Mouse (Mus musculus) T-cell, adult 2 months (primary cell): ENCODE data around the gene Amfr.
A peak's percentile ranks its signal among the peaks of the same experiment; 100 is the strongest.

Experiments
- DNase-seq: peaks from one replicate; pipeline ENCODE4 v3.0.0; 2022; ENCODE audit warnings: low spot score

Amfr gene

GRCm38 (mm10) chr8:94012013-94012951 is at the start of gene Amfr:
Amfr (minus strand) TSS chr8:94012842.
- peak; percentile 68 for DNase-seq

- DNase-seq: peak; percentile 7
Observed at GRCm38 (mm10) chr8:94057157-94057854, 44.7 kb upstream of the Amfr start.

- no peak for DNase-seq
Observed at GRCm38 (mm10) chr8:94052696-94053095, 40.1 kb upstream of the Amfr start.

GRCm38 (mm10) chr8:94047845-94048244 is 35.2 kb upstream of the Amfr start:
- no peak for DNase-seq

- no peak for DNase-seq
Observed at GRCm38 (mm10) chr8:94037806-94038205, 25.2 kb upstream of the Amfr start.

- DNase-seq: peak; percentile 95
Observed at GRCm38 (mm10) chr8:94036944-94037524, 24.4 kb upstream of the Amfr start, which contains the start of the genes Nudt21 and Ogfod1. Nudt21 (minus strand) TSS chr8:94037031. Ogfod1 (plus strand) TSS chr8:94037198.

GRCm38 (mm10) chr8:94036541-94036940 is 23.9 kb upstream of the Amfr start:
- peak; percentile 61 for DNase-seq

- no peak for DNase-seq
Observed at GRCm38 (mm10) chr8:94035200-94035599, 22.6 kb upstream of the Amfr start.

- DNase-seq: no peak
Observed at GRCm38 (mm10) chr8:94033601-94034000, 21.0 kb upstream of the Amfr start.

- no peak for DNase-seq
Observed at GRCm38 (mm10) chr8:94029701-94030100, 17.1 kb upstream of the Amfr start.

GRCm38 (mm10) chr8:94023916-94024315 is 11.3 kb upstream of the Amfr start:
- no peak for DNase-seq

- DNase-seq: no peak
Observed at GRCm38 (mm10) chr8:94013026-94013612, 477 bp upstream of the Amfr start.

GRCm38 (mm10) chr8:94011076-94012012 is 1.3 kb downstream of the Amfr start:
- DNase-seq: no peak

- DNase-seq: no peak
Observed at GRCm38 (mm10) chr8:94010101-94010705, 2.4 kb downstream of the Amfr start.

- no peak for DNase-seq
Observed at GRCm38 (mm10) chr8:94009243-94009845, 3.3 kb downstream of the Amfr start.

GRCm38 (mm10) chr8:94004139-94004538 is 8.5 kb downstream of the Amfr start:
- DNase-seq: no peak

- no peak for DNase-seq
Observed at GRCm38 (mm10) chr8:93998961-93999360, 13.7 kb downstream of the Amfr start.

GRCm38 (mm10) chr8:93989739-93990138 is 22.9 kb downstream of the Amfr start:
- DNase-seq: no peak

GRCm38 (mm10) chr8:93984731-93985130 is 27.9 kb downstream of the Amfr start:
- no peak for DNase-seq

- DNase-seq: no peak
Observed at GRCm38 (mm10) chr8:93983827-93984226, 28.8 kb downstream of the Amfr start.
